Mouse (Mus musculus) bone marrow macrophage, adult 2 months (primary cell): ENCODE measurements around the gene Pip5k1b. TPM values are rescaled to one million over a fixed set of nuclear protein-coding genes. Genes with fewer than 3 reads are reported as not detected.
"Not testable (repeated sequence)": the region's sequence is repeated elsewhere in the genome, so short reads cannot be mapped to it uniquely, and the experiment has no call there.

ENCODE experiments used
- H3K27ac ChIP-seq: 2 replicates; pipeline ENCODE4 v1.5.1; 2012; ENCODE audit warnings: low read depth, low read length; ENCODE audit not compliant: insufficient read depth
- H3K4me1 ChIP-seq: 2 replicates; pipeline ENCODE4 v1.6.1; 2012; ENCODE audit warnings: low read length; ENCODE audit not compliant: control insufficient read depth, insufficient read depth
- H3K4me3 ChIP-seq: 2 replicates; pipeline ENCODE4 v1.5.1; 2012; ENCODE audit warnings: mild to moderate bottlenecking, low read length, moderate library complexity; ENCODE audit not compliant: insufficient read depth
- CTCF ChIP-seq: IDR thresholded peaks from 2 replicates; pipeline ENCODE4 v1.5.1; 2012; ENCODE audit warnings: low read depth, mild to moderate bottlenecking, low read length, moderate library complexity
- POLR2A ChIP-seq: IDR thresholded peaks from 2 replicates; pipeline ENCODE4 v1.6.1; 2012; ENCODE audit warnings: mild to moderate bottlenecking, low read depth, low read length, borderline replicate concordance
- polyA plus RNA-seq: library from polyadenylated mRNA; stranded (reverse); fragments of >200 nt; gene quantifications from 2 replicates; pipeline ENCODE4 v1.2.4, GENCODE M21; 2012; ENCODE audit not compliant: missing spikeins, insufficient read depth, insufficient read length

Gene Pip5k1b
- polyA plus RNA-seq, 1 experiment = not detected

DNA sequence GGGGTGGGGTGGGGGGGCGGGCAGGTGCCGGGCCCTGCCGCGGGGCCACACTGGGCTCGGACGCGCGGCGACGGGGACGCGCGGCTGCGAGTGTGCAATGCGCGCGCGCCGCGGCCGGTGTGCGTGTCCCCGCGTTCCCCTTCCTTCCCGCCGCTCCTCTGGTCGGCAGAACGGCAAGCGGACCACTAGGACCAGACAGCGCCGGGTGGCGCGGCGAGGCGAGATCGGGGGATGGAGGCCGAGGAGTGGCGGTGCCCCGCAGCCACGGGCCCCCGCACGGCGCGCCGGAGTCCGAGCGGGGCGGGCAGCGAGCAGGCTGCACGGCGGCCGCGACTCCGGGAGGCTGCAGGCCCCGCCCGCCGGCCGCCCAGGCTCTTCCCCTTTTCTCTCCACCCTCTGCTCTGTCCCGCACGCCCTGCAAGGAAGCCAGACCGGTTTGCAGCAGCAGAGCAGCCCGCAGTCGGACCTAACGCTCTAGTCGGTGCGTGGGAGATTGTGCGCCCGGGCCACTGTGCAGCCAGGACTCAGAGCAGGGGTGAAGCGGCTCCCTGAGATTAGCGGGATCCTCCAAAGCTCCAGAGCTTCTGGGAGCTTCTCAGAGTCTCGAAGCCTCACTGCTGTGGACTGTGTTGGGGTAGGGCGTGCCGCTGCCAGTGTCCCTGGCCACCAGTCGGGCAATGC lies 372 bp upstream of the Pip5k1b start:
- TF ChIP-seq POLR2A (no peak), CTCF (no peak)
- Histone ChIP-seq H3K4me1 (peaks cover 6% of the 10 kb centered on the region), H3K4me3 (peak overlapping the region; percentile 99), H3K27ac (no peak overlapping the region)

DNA sequence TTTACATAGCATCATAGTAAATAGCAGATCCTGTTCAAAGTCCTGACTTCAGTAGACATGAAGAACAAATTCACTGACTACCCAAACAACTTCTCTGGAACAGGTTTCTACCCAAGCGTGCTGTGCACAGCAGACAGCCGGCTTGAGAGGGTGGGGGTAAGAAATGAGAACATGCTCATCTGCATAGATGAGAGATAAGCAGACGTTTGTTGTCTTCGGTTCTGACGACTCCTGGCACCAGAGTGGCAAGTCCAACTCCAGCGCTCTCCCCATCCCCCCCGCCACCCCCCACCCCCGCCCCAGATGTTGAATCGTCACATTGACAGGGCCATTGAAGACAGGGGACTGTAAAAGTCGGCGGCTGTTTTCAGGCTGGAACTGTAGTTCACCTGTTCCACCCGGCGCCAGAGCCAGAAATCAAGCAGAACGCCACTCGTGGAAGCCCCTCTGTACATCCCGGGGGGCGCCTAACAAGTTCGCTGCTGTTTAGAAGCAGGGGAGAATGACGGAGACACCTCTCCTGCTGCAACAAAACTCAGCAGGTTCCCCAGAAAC lies 684 bp downstream of the Pip5k1b start:
- peak overlapping the region; percentile 99 for H3K4me3 ChIP-seq
- no peak overlapping the region for H3K27ac ChIP-seq
- peaks cover 6% of the 10 kb centered on the region for H3K4me1 ChIP-seq
- no peak for TF ChIP-seq CTCF

DNA sequence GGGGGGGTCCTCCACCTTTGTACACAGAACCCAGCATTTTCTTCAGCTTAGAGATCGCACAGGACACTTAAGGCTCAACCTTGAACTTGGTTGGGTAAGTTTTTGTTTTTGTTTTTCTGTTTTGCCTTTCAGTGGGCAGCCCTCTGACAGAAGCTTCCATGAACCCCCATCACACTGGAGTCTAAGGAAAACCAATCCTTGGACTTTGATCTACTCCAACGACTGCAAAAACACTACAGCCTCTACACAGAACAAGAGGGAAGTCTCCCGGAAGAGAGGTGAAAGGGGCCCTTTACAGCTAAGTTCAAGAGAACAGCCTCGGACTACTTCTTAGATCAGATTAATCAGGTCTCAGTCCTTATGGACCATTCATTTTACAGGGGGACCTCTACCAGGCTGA lies 1.2 kb downstream of the Pip5k1b start:
- TF ChIP-seq POLR2A (no peak), CTCF (no peak)
- Histone ChIP-seq H3K4me1 (peaks cover 6% of the 10 kb centered on the region), H3K4me3 (no peak overlapping the region), H3K27ac (no peak overlapping the region)

DNA sequence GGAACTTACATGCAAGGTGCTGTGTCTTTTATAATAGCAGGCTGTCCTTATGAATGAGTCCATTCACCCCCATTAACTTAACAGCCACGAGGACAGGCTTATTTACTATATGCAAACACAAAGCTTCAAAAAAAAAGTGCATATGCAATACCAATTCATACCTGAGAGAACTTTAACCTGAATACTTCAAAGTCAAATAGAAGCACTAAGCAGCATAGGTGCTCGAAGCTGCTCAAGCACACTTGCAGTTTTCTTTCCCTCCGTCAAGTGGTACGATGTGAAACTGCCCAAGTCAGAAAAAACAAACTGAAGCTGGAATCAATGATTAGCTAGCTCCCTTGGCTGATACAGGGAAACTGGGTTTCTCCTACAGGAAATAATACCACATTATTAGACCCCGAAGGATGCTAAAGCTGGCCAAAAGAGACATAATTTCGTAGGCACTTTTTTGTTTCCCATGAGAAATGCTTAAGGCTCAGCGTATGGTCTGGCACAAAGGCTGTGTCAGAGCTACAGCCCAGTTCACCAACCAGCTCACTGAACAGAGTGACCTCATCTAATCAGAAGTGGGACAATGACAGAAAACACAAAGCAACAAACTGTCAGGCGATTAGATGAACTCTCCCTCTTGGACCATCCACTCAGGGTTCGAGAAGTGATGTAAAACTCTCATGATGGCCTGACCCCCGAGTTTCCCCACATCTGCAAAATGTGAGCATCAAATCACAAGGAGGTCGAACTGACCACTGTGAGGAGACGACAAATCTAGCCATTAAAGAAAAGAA lies 2.2 kb downstream of the Pip5k1b start:
- H3K4me3 ChIP-seq = no peak overlapping the region
- TF ChIP-seq CTCF (no peak), POLR2A (no peak)
- H3K27ac ChIP-seq = no peak overlapping the region
- peaks cover 6% of the 10 kb centered on the region for H3K4me1 ChIP-seq

DNA sequence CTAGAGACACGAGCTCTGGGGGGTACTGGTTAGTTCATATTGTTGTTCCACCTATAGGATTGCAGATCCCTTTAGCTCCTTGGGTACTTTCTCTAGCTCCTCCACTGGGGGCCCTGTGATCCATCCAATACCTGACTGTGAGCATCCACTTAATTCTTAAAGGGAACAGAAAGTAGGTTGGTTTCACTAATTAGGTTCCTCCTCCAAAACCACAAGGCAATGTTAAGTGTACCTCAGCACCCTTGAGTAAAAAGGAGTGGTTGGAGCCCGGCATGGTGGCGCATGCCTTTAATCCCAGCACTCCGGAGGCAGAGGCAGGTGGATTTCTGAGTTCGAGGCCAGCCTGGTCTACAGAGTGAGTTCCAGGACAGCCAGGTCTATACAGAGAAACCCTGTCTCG lies 3.0 kb downstream of the Pip5k1b start:
- not testable (repeated sequence) for H3K4me3 ChIP-seq, H3K4me1 ChIP-seq, H3K27ac ChIP-seq

DNA sequence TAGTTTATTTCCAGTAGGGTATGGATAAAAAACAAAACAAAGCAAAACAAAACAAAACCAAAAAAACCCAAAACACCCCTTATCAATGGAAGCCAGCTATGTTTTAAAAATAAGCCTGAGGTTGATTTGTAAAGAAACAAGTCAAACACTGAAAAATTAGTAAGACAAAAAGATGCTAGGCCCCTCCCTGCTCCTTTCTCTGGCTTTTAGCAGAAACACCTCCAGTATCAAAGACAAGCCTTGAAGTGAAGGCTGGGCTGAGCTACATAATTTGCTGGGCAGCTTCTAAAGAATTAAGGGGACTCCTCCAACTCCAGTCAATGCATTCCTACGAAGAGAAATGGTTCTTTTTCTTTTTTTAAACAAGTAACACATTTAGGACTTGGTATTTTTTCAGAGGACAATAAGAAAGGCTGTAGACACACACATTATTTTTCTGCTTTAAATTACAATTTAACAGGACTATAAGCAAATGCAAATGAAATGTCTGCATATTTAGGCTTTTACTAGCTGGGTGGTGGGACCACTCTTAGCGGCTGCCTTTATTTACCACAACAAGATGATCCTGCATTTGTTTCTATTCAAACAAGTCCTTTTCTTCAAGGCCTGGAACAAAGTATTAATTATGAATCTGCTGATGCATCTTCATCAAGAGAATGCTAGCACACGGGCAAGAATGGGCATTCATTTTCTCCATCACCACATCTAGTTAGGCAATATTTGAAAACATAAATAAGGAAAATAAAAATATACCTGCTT lies 4.3 kb downstream of the Pip5k1b start:
- Histone ChIP-seq H3K4me1 (peaks cover under 1% of the 10 kb centered on the region), H3K4me3 (no peak overlapping the region), H3K27ac (no peak overlapping the region)
- TF ChIP-seq POLR2A = no peak
- no peak for TF ChIP-seq CTCF

DNA sequence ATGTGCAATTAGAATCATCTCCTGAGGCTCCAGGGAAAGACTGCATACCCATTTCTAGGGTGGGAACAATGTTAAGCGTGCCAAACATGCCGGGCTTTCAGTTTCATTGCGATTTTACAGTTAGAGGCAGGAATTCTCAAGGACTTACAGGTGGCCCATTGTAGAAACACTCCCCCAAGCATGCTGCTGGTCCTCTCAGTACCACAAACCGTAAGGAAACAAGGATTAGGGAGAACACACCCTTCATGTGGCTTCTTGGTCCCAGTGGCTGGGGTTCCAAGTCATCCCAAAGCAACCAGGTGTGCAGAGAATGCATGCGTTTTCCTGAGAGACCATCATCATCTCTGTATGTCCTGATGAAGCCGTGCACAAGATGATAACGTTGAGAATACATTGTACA lies 4.9 kb downstream of the Pip5k1b start:
- no peak overlapping the region for H3K4me3 ChIP-seq
- TF ChIP-seq POLR2A = no peak
- TF ChIP-seq CTCF = no peak
- H3K4me1 ChIP-seq = no peaks in the 10 kb centered on the region; the same call in 1 of the 2 replicates
- H3K27ac ChIP-seq = no peak overlapping the region

DNA sequence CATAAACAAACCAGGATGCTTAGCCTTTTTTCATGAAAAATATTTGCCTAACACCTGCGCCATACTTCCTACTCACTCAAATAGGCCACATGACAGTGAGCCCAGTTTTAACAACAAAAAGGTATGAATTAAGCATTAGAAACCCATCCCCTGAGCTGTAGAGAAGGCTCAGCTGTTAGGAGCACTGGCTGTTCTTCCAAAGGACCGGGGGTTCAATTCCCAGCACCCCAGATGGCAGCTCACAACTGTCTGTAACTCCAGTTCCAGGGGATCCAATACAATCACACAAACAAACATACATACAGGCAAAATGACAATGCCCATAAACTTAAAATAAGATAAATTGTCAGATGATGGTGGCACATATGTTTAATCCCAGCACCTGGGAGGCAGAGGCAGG lies 5.7 kb downstream of the Pip5k1b start:
- no peaks in the 10 kb centered on the region; the same call in 1 of the 2 replicates for H3K4me1 ChIP-seq
- no peak overlapping the region for H3K27ac ChIP-seq
- H3K4me3 ChIP-seq = no peak overlapping the region
- TF ChIP-seq POLR2A (no peak), CTCF (no peak)

DNA sequence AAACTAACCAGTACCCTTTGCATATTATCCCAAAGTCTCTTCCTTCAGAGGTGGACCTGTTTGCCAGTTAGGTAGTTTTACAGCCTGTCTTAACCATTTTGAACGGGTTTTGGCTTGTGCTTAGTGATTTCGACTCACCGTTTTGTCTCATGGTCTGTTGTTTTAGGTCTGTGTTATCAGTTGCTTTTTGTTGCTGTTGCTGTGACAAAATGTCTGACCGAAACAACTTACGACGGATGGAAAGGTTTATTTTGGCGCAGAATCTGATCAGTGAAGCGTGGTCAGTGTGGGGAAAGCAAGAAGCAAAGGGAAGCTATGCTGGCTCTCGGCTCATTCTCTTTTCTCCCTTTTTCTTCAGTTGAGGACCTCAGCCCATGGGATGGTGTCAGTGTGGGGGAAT lies 7.3 kb downstream of the Pip5k1b start:
- Histone ChIP-seq H3K4me1 (no peaks in the 10 kb centered on the region; the same call in 1 of the 2 replicates), H3K27ac (no peak overlapping the region), H3K4me3 (no peak overlapping the region)
- TF ChIP-seq CTCF (no peak), POLR2A (no peak)

DNA sequence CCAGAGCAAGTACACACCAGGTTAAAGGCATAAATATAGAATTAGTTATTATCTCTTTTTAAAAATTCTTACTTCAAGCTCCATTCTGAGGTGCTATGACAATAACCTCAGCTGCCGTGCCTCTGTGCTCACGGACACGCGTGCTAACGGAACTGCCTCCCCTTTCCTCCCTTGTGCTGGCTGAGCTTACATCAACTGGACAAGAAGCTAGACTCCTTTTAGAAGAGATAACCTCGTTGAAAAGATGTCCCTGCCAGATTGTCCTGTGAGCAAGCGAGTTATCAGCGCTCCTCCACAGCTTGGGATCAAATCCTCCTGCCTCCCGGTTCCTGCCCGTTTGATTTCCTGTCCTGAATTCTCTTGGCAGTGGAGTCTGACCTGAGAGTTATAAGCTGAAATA lies 9.5 kb downstream of the Pip5k1b start:
- Histone ChIP-seq H3K27ac (no peak overlapping the region), H3K4me1 (no peaks in the 10 kb centered on the region), H3K4me3 (no peak overlapping the region)
- TF ChIP-seq POLR2A (no peak), CTCF (no peak)
